In the genomic region with DNA sequence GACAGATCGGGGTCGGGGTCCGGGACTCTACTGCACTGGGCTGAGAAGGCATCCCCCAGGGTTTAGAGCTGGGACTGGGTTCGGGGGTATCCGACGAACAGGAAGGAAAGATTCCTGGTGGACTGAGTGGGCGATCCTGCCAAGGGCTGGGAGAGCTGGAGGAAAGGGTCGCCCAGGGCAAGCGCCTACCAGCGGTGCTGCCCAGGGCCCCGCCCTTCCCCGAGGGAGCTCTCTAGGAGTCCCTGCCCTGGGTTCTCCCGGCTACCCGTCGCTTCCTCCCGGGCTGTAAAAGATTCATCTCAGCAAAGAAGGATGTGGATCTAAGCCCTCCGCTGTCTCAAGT, we compare ENCODE assay signal across 8 mouse cellular contexts. TPM values are rescaled to one million over a fixed set of nuclear protein-coding genes. Genes with fewer than 3 reads are reported as not detected.
DNase-seq lines count a peak whose midpoint lies in the region; ATAC-seq and TF ChIP-seq lines count a peak whose summit lies in the region.

No protein-coding gene starts in this region.

- no peaks in the 10 kb centered on the region for H3K9me3 ChIP-seq in embryonic facial prominence, embryonic 13.5 days
- H3K9me3 ChIP-seq in hindbrain, embryonic 12.5 days (replicated peaks) = no peaks in the 10 kb centered on the region
- H3K9me3 ChIP-seq in liver, postnatal 0 days (ENCODE audit: low read length) = no peaks in the 10 kb centered on the region
- H3K9me3 ChIP-seq in stomach, embryonic 14.5 days (ENCODE audit: control insufficient read depth, low read depth, low read length) = no peaks in the 10 kb centered on the region

- H3K36me3 ChIP-seq in embryonic facial prominence, embryonic 13.5 days = peaks cover 4% of the 10 kb centered on the region; the same call in 1 of the 2 replicates
- H3K36me3 ChIP-seq in hindbrain, embryonic 12.5 days = peaks cover 19% of the 10 kb centered on the region
- no peaks in the 10 kb centered on the region for H3K36me3 ChIP-seq in liver, postnatal 0 days (replicated peaks; ENCODE audit: insufficient read depth, low read length)
- no peaks in the 10 kb centered on the region for H3K36me3 ChIP-seq in stomach, embryonic 14.5 days (ENCODE audit: control insufficient read depth, insufficient read depth, low read length)

- DNase-seq in right cerebral cortex, postnatal 25 days = peak; percentile 15
- no peak for DNase-seq in right cerebral cortex, postnatal 14 days
- DNase-seq in liver, postnatal 0 days = no peak
- no peak for DNase-seq in frontal cortex, adult 2 months (ENCODE audit: extremely low spot score in 1 of 2, low spot score in 1 of 2)
- no peak for DNase-seq in cerebellum, adult 11-12 months

- H3K4me3 ChIP-seq in embryonic facial prominence, embryonic 13.5 days = peak overlapping the region; percentile 79
- H3K4me3 ChIP-seq in hindbrain, embryonic 12.5 days = peak overlapping the region; percentile 96
- H3K4me3 ChIP-seq in liver, postnatal 0 days (ENCODE audit: low read depth, low read length) = peak overlapping the region; percentile 55
- H3K4me3 ChIP-seq in stomach, embryonic 14.5 days (ENCODE audit: low read depth, low read length) = peak overlapping the region; percentile 67

- no peak for TF ChIP-seq CTCF in liver, postnatal 0 days (IDR thresholded peaks at IDR 0.05; ENCODE audit: low read depth)

- H3K27ac ChIP-seq in embryonic facial prominence, embryonic 13.5 days = peak overlapping the region; percentile 87
- peak overlapping the region; percentile 98 for H3K27ac ChIP-seq in hindbrain, embryonic 12.5 days
- H3K27ac ChIP-seq in liver, postnatal 0 days (ENCODE audit: low read depth) = no peak overlapping the region
- peak overlapping the region; percentile 69; the same call in 1 of the 2 replicates for H3K27ac ChIP-seq in stomach, embryonic 14.5 days (ENCODE audit: low read length)

- peaks cover 17% of the 10 kb centered on the region for H3K4me1 ChIP-seq in embryonic facial prominence, embryonic 13.5 days
- H3K4me1 ChIP-seq in hindbrain, embryonic 12.5 days = peaks cover 60% of the 10 kb centered on the region
- peaks cover 13% of the 10 kb centered on the region for H3K4me1 ChIP-seq in liver, postnatal 0 days (ENCODE audit: insufficient read depth)
- H3K4me1 ChIP-seq in stomach, embryonic 14.5 days (ENCODE audit: control insufficient read depth, insufficient read depth, low read length) = peaks cover 5% of the 10 kb centered on the region; the same call in 1 of the 2 replicates

- H3K27me3 ChIP-seq in embryonic facial prominence, embryonic 13.5 days = no peaks in the 10 kb centered on the region; the same call in 1 of the 2 replicates
- H3K27me3 ChIP-seq in hindbrain, embryonic 12.5 days = no peaks in the 10 kb centered on the region
- H3K27me3 ChIP-seq in liver, postnatal 0 days (ENCODE audit: insufficient read depth, low read length) = peaks cover 47% of the 10 kb centered on the region
- H3K27me3 ChIP-seq in stomach, embryonic 14.5 days (ENCODE audit: control insufficient read depth, insufficient read depth, low read length) = no peaks in the 10 kb centered on the region

- ATAC-seq in embryonic facial prominence, embryonic 13.5 days (ENCODE audit: insufficient number of reproducible peaks, insufficient read depth, low FRiP score, low TSS enrichment, low read depth) = no peak
- ATAC-seq in hindbrain, embryonic 12.5 days (ENCODE audit: low FRiP score) = peak; percentile 58
- ATAC-seq in liver, postnatal 0 days = peak; percentile 43; the same call in 1 of the 2 replicates
- ATAC-seq in stomach, embryonic 14.5 days (ENCODE audit: insufficient number of reproducible peaks, insufficient read depth, low FRiP score, low read depth) = peak; percentile 64

- H3K4me2 ChIP-seq in embryonic facial prominence, embryonic 13.5 days = peak overlapping the region; percentile 85
- H3K4me2 ChIP-seq in hindbrain, embryonic 12.5 days (replicated peaks) = peak overlapping the region; percentile 78
- peak overlapping the region; percentile 88 for H3K4me2 ChIP-seq in liver, postnatal 0 days (ENCODE audit: low read depth, low read length)
- H3K4me2 ChIP-seq in stomach, embryonic 14.5 days (replicated peaks; ENCODE audit: low read depth, low read length) = peak overlapping the region; percentile 97

- WGBS in embryonic facial prominence, embryonic 13.5 days = under 1% methylated on average over 17 of the region's 17 CpGs
- 0% methylated on average over 17 of the region's 17 CpGs for WGBS in hindbrain, embryonic 12.5 days
- WGBS in liver, postnatal 0 days (ENCODE audit: insufficient replicate concordance) = under 1% methylated on average over 16 of the region's 17 CpGs
- under 1% methylated on average over 17 of the region's 17 CpGs for WGBS in stomach, embryonic 14.5 days

- no peak for TF ChIP-seq EP300 in liver, postnatal 0 days (IDR thresholded peaks at IDR 0.05; ENCODE audit: low read depth)

- H3K9ac ChIP-seq in embryonic facial prominence, embryonic 13.5 days = peak overlapping the region; percentile 86
- peak overlapping the region; percentile 97 for H3K9ac ChIP-seq in hindbrain, embryonic 12.5 days
- 0 out of 2 replicates have a peak overlapping the region, but pooled peaks have one; percentile 17 for H3K9ac ChIP-seq in liver, postnatal 0 days (replicated peaks)
- peak overlapping the region; percentile 57 for H3K9ac ChIP-seq in stomach, embryonic 14.5 days (replicated peaks; ENCODE audit: low read depth, low read length)

RNA-seq across cellular contexts. Expression of gene Igdcc3, which starts 1.0 kb away (rescaled TPM):
- 2.1 and 3.0 TPM in 2 replicates for polyA plus RNA-seq in embryonic facial prominence, embryonic 13.5 days (2015; fragmentation: Nextera tagmentation; extraction: Ambion mirVana)
- 30.9 and 34.4 TPM in 2 replicates for polyA plus RNA-seq in hindbrain, embryonic 12.5 days (2016; fragmentation: Nextera tagmentation; extraction: Ambion mirVana)
- polyA plus RNA-seq in liver, postnatal 0 days (2015; fragmentation: Nextera tagmentation; extraction: Ambion mirVana) = not detected in 2 replicates
- 2.0 and 2.7 TPM in 2 replicates for polyA plus RNA-seq in stomach, embryonic 14.5 days (2014; fragmentation: Nextera tagmentation; extraction: Ambion mirVana)
- polyA plus RNA-seq in frontal cortex, adult 2 months (2012; rRNA removed) = 2.6 and 3.1 TPM in 2 replicates

RNA-seq across cellular contexts. Expression of gene Igdcc4, which starts 40.7 kb away (rescaled TPM):
- 31.0 and 31.7 TPM in 2 replicates for polyA plus RNA-seq in embryonic facial prominence, embryonic 13.5 days (2015; fragmentation: Nextera tagmentation; extraction: Ambion mirVana)
- 14.5 and 17.0 TPM in 2 replicates for polyA plus RNA-seq in hindbrain, embryonic 12.5 days (2016; fragmentation: Nextera tagmentation; extraction: Ambion mirVana)
- 5.8 and 6.0 TPM in 2 replicates for polyA plus RNA-seq in liver, postnatal 0 days (2015; fragmentation: Nextera tagmentation; extraction: Ambion mirVana)
- polyA plus RNA-seq in stomach, embryonic 14.5 days (2014; fragmentation: Nextera tagmentation; extraction: Ambion mirVana) = 42.4 and 43.3 TPM in 2 replicates
- 27.7 and 30.9 TPM in 2 replicates for polyA plus RNA-seq in frontal cortex, adult 2 months (2012; rRNA removed)

RNA-seq across cellular contexts. Expression of gene Parp16, which starts 53.2 kb away (rescaled TPM):
- 7.1 and 8.1 TPM in 2 replicates for polyA plus RNA-seq in embryonic facial prominence, embryonic 13.5 days (2015; fragmentation: Nextera tagmentation; extraction: Ambion mirVana)
- polyA plus RNA-seq in hindbrain, embryonic 12.5 days (2016; fragmentation: Nextera tagmentation; extraction: Ambion mirVana) = 5.8 and 6.4 TPM in 2 replicates
- polyA plus RNA-seq in liver, postnatal 0 days (2015; fragmentation: Nextera tagmentation; extraction: Ambion mirVana) = 11.7 and 12.0 TPM in 2 replicates
- polyA plus RNA-seq in stomach, embryonic 14.5 days (2014; fragmentation: Nextera tagmentation; extraction: Ambion mirVana) = 6.0 and 6.4 TPM in 2 replicates
- 3.9 TPM in 2 replicates for polyA plus RNA-seq in frontal cortex, adult 2 months (2012; rRNA removed)

Comparison
In these comparisons a context has a peak if more than half of its experiments do, and no peak if none do; other contexts are left out.
1. H3K9ac ChIP-seq: peak in every context shown above with its lines; median percentile 97 in hindbrain, embryonic 12.5 days; 86 in embryonic facial prominence, embryonic 13.5 days; 57 in stomach, embryonic 14.5 days; 17 in liver, postnatal 0 days.